Mouse (Mus musculus) midbrain, embryonic 13.5 days (tissue): ENCODE results near the gene B4galt4. TPM values are rescaled to one million over a fixed set of nuclear protein-coding genes. Genes with fewer than 3 reads are reported as not detected.

Experiments used
- ATAC-seq: fragments of 200-750 bp; cut with Nextera tagmentation; 2 replicates; pipeline ENCODE4 v1.8.0; 2017; ENCODE audit warnings: mild to moderate bottlenecking, moderate TSS enrichment, moderate library complexity
- H3K27ac ChIP-seq: fragments of 300-500 bp; sonication (generic); 2 replicates; pipeline ENCODE4 v1.5.1; 2015; ENCODE audit warnings: inconsistent platforms, mild to moderate bottlenecking, moderate library complexity
- H3K27me3 ChIP-seq: fragments of 300-500 bp; sonication (generic); 2 replicates; pipeline ENCODE4 v1.6.1; 2015; ENCODE audit warnings: mild to moderate bottlenecking, inconsistent platforms
- H3K36me3 ChIP-seq: fragments of 300-500 bp; sonication (generic); 2 replicates; pipeline ENCODE4 v1.6.1; 2015; ENCODE audit warnings: mild to moderate bottlenecking, inconsistent platforms
- H3K4me1 ChIP-seq: fragments of 300-500 bp; sonication (generic); replicated peaks from 2 replicates; pipeline ENCODE4 v1.6.1; 2015; ENCODE audit warnings: inconsistent platforms
- H3K4me2 ChIP-seq: fragments of 300-500 bp; sonication (generic); replicated peaks from 2 replicates; pipeline ENCODE4 v1.6.1; 2015; ENCODE audit warnings: moderate library complexity, mild to moderate bottlenecking, inconsistent platforms
- H3K4me3 ChIP-seq: fragments of 300-500 bp; sonication (generic); replicated peaks from 2 replicates; pipeline ENCODE4 v1.5.1; 2015; ENCODE audit warnings: mild to moderate bottlenecking, inconsistent platforms
- H3K9ac ChIP-seq: fragments of 300-500 bp; sonication (generic); replicated peaks from 2 replicates; pipeline ENCODE4 v1.6.1; 2015; ENCODE audit warnings: mild to moderate bottlenecking, inconsistent platforms
- H3K9me3 ChIP-seq: fragments of 300-500 bp; sonication (generic); 2 replicates; pipeline ENCODE4 v1.6.1; 2016; ENCODE audit warnings: mild to moderate bottlenecking, inconsistent platforms
- WGBS: fragments of 180-500 bp; shearing (Covaris S2); methylation state at CpG from one replicate; pipeline ENCODE4 v1.1.7; 2015; 5-methylcytosine and 5-hydroxymethylcytosine counted together
- polyA plus RNA-seq: library from polyadenylated mRNA; unstranded; fragments of >200 nt; fragmentation: Nextera tagmentation; extraction: Ambion mirVana; gene quantifications from 2 replicates; pipeline ENCODE4 v1.2.1, GENCODE M21; 2015

Gene B4galt4
- polyA plus RNA-seq, 1 experiment from 2014 or later: 24.9 TPM

GRCm38 (mm10) chr16:38730921-38731320, 11.1 kb upstream of the B4galt4 start:
- no peaks in the 10 kb centered on the region for H3K9me3 ChIP-seq
- 72% methylated on average over 8 of the region's 8 CpGs for WGBS
- no peak overlapping the region for H3K4me3 ChIP-seq
- H3K36me3 ChIP-seq: no peaks in the 10 kb centered on the region
- no peak overlapping the region for H3K4me2 ChIP-seq
- ATAC-seq: no peak
- no peaks in the 10 kb centered on the region for H3K4me1 ChIP-seq
- H3K27me3 ChIP-seq: no peaks in the 10 kb centered on the region
- H3K9ac ChIP-seq: no peak overlapping the region
- no peak overlapping the region for H3K27ac ChIP-seq

GRCm38 (mm10) chr16:38741204-38741903, 710 bp upstream of the B4galt4 start:
- H3K4me2 ChIP-seq: peak overlapping the region; percentile 84
- WGBS: 85% methylated on average over 13 of the region's 13 CpGs
- H3K27ac ChIP-seq: no peak overlapping the region
- no peaks in the 10 kb centered on the region for H3K27me3 ChIP-seq
- H3K9me3 ChIP-seq: no peaks in the 10 kb centered on the region
- H3K4me3 ChIP-seq: peak overlapping the region; percentile 83
- H3K4me1 ChIP-seq: peaks cover 11% of the 10 kb centered on the region
- 0 out of 2 replicates have a peak, but pooled peaks have one; percentile 16 for ATAC-seq
- peak overlapping the region; percentile 87; the same call in 1 of the 2 replicates for H3K9ac ChIP-seq
- H3K36me3 ChIP-seq: no peaks in the 10 kb centered on the region

GRCm38 (mm10) chr16:38742659-38743131, 631 bp downstream of the B4galt4 start:
- Histone ChIP-seq H3K27me3 (no peaks in the 10 kb centered on the region), H3K27ac (peak overlapping the region; percentile 79), H3K9ac (peak overlapping the region; percentile 87), H3K4me3 (peak overlapping the region; percentile 83), H3K9me3 (no peaks in the 10 kb centered on the region), H3K4me2 (peak overlapping the region; percentile 84), H3K36me3 (no peaks in the 10 kb centered on the region), H3K4me1 (peaks cover 11% of the 10 kb centered on the region)
- 0% methylated on average over 13 of the region's 13 CpGs for WGBS
- peak; percentile 74 for ATAC-seq

GRCm38 (mm10) chr16:38743941-38744673, 2.0 kb downstream of the B4galt4 start:
- WGBS: 90% methylated on average over 10 of the region's 10 CpGs
- H3K9me3 ChIP-seq: no peaks in the 10 kb centered on the region

GRCm38 (mm10) chr16:38750803-38751202, 8.7 kb downstream of the B4galt4 start:
- Histone ChIP-seq H3K9ac (no peak overlapping the region), H3K4me1 (peaks cover 6% of the 10 kb centered on the region; the same call in 1 of the 2 replicates), H3K9me3 (no peaks in the 10 kb centered on the region), H3K27me3 (no peaks in the 10 kb centered on the region), H3K36me3 (peaks cover 4% of the 10 kb centered on the region; the same call in 1 of the 2 replicates), H3K27ac (no peak overlapping the region), H3K4me2 (no peak overlapping the region), H3K4me3 (no peak overlapping the region)
- ATAC-seq: no peak
- 88% methylated on average over 6 of the region's 6 CpGs for WGBS

More at GRCm38 (mm10) chr16:38743941-38744673, 2.0 kb downstream of the B4galt4 start:
- Histone ChIP-seq H3K27ac (no peak overlapping the region), H3K4me1 (peaks cover 11% of the 10 kb centered on the region), H3K4me2 (no peak overlapping the region), H3K27me3 (no peaks in the 10 kb centered on the region), H3K36me3 (no peaks in the 10 kb centered on the region), H3K9ac (no peak overlapping the region), H3K4me3 (no peak overlapping the region)
- no peak for ATAC-seq

- no peak for ATAC-seq
- H3K27ac ChIP-seq: no peak overlapping the region
- peaks cover 6% of the 10 kb centered on the region; the same call in 1 of the 2 replicates for H3K4me1 ChIP-seq
- H3K9me3 ChIP-seq: no peaks in the 10 kb centered on the region
- H3K4me3 ChIP-seq: no peak overlapping the region
- no peak overlapping the region for H3K4me2 ChIP-seq
- H3K9ac ChIP-seq: no peak overlapping the region
- peaks cover 14% of the 10 kb centered on the region for H3K36me3 ChIP-seq
- no peaks in the 10 kb centered on the region for H3K27me3 ChIP-seq
- 76% methylated on average over 11 of the region's 11 CpGs for WGBS
Observed at GRCm38 (mm10) chr16:38753631-38754030, 11.6 kb downstream of the B4galt4 start.

- peaks cover 20% of the 10 kb centered on the region for H3K36me3 ChIP-seq
- WGBS: 85% methylated on average over 7 of the region's 7 CpGs
- H3K4me3 ChIP-seq: no peak overlapping the region
- no peak for ATAC-seq
- no peak overlapping the region for H3K9ac ChIP-seq
- H3K4me1 ChIP-seq: peaks cover 6% of the 10 kb centered on the region; the same call in 1 of the 2 replicates
- no peak overlapping the region for H3K27ac ChIP-seq
- no peak overlapping the region for H3K4me2 ChIP-seq
- H3K9me3 ChIP-seq: no peaks in the 10 kb centered on the region
- no peaks in the 10 kb centered on the region for H3K27me3 ChIP-seq
Observed at GRCm38 (mm10) chr16:38755452-38756176, 13.6 kb downstream of the B4galt4 start.

- ATAC-seq: no peak
- no peak overlapping the region for H3K9ac ChIP-seq
- peaks cover 6% of the 10 kb centered on the region; the same call in 1 of the 2 replicates for H3K4me1 ChIP-seq
- WGBS: 53% methylated on average over 5 of the region's 5 CpGs
- no peak overlapping the region for H3K4me2 ChIP-seq
- H3K9me3 ChIP-seq: no peaks in the 10 kb centered on the region
- H3K27ac ChIP-seq: no peak overlapping the region
- H3K4me3 ChIP-seq: no peak overlapping the region
- no peaks in the 10 kb centered on the region for H3K27me3 ChIP-seq
- peaks cover 23% of the 10 kb centered on the region for H3K36me3 ChIP-seq
Observed at GRCm38 (mm10) chr16:38756177-38756503, 14.1 kb downstream of the B4galt4 start.

GRCm38 (mm10) chr16:38756572-38756971, 14.5 kb downstream of the B4galt4 start:
- no peak overlapping the region for H3K4me3 ChIP-seq
- peaks cover 6% of the 10 kb centered on the region; the same call in 1 of the 2 replicates for H3K4me1 ChIP-seq
- no peak overlapping the region for H3K27ac ChIP-seq
- H3K4me2 ChIP-seq: no peak overlapping the region
- no peak for ATAC-seq
- no peaks in the 10 kb centered on the region for H3K9me3 ChIP-seq
- 85% methylated on average over 4 of the region's 4 CpGs for WGBS
- no peak overlapping the region for H3K9ac ChIP-seq
- H3K36me3 ChIP-seq: peaks cover 23% of the 10 kb centered on the region
- H3K27me3 ChIP-seq: no peaks in the 10 kb centered on the region

- Histone ChIP-seq H3K4me1 (peaks cover 6% of the 10 kb centered on the region; the same call in 1 of the 2 replicates), H3K9ac (no peak overlapping the region), H3K27ac (no peak overlapping the region), H3K36me3 (peaks cover 23% of the 10 kb centered on the region), H3K9me3 (no peaks in the 10 kb centered on the region), H3K4me2 (no peak overlapping the region), H3K27me3 (no peaks in the 10 kb centered on the region), H3K4me3 (no peak overlapping the region)
- WGBS: 97% methylated on average over 19 of the region's 19 CpGs
- ATAC-seq: no peak
Observed at GRCm38 (mm10) chr16:38757626-38758025, 15.6 kb downstream of the B4galt4 start.

- Histone ChIP-seq H3K9ac (no peak overlapping the region), H3K4me1 (no peaks in the 10 kb centered on the region), H3K9me3 (no peaks in the 10 kb centered on the region), H3K27me3 (no peaks in the 10 kb centered on the region), H3K36me3 (peaks cover 26% of the 10 kb centered on the region), H3K4me3 (no peak overlapping the region), H3K4me2 (no peak overlapping the region), H3K27ac (no peak overlapping the region; the same call in 1 of the 2 replicates)
- 93% methylated on average over 12 of the region's 12 CpGs for WGBS
- no peak for ATAC-seq
Observed at GRCm38 (mm10) chr16:38758104-38758861, 16.2 kb downstream of the B4galt4 start.
